Mouse (Mus musculus): ENCODE measurements around the gene Telo2. TPM values are rescaled to one million over a fixed set of nuclear protein-coding genes. Genes with fewer than 3 reads are reported as not detected.

Telo2 gene
- total RNA-seq, 2 experiments from 2014 or later = 30.1 to 33.4 TPM

DNA sequence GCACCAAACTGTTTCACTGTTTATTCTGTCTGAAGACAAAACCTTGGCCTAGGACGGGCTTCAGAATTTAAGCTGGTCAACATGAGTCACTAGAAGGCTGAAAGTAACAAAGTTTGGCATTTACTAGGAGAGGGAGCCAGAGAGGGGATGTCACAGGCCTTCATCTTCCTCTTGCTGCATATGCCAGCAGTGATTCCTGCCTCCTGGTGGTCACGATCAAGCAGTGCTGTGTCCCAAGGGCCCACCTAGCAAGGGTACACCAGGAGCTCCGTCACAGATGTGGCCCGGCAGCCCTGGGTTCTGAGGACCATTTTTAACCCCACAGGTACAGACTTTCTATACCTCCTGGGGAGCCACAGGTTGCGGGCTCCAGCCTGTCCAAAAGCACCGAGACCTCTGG lies 58.7 kb downstream of the Telo2 start:
- no peak for DNase-seq (ENCODE audit: low spot score in 2 of 2)

DNA sequence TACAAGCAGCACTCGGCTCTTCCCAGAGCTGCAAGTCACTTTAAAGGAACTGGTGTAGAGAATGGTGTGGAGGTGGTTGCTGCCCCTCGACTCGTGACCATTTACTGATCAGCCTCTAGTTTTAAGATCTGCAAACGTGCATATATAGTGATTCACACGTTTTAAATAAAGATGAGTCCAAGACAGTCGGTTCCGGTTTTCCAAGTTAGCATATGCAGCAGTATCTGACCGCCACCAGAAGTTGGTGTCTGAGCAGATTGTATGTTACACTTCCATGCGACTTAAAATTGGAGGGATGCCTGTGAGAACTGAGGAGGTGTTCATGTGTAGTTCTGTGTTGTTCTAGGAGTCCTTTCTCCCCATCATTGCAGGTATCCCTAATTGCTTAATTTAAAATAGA lies 62.5 kb downstream of the Telo2 start:
- no peak for DNase-seq (ENCODE audit: low spot score in 2 of 2)

Other genes starting within 250 kb of the Telo2 start
- gene Igfals, start 250.0 kb downstream of the Telo2 start, total RNA-seq (2021) = not detected
- 10 to 100 TPM; 37.7 to 43.4 TPM for gene Nubp2, start 229.6 kb downstream of the Telo2 start, total RNA-seq (2021)
- gene Spsb3, start 229.3 kb downstream of the Telo2 start, total RNA-seq (2021) = 10 to 100 TPM; 40.9 to 41.2 TPM
- 10 to 100 TPM; 66.9 to 83.2 TPM for gene Eme2, start 220.9 kb downstream of the Telo2 start, total RNA-seq (2021)
- 10 to 100 TPM; 73.0 to 76.3 TPM for gene Mrps34, start 220.9 kb downstream of the Telo2 start, total RNA-seq (2021)
- 10 to 100 TPM; 48.6 to 53.8 TPM for gene Nme3, start 219.5 kb downstream of the Telo2 start, total RNA-seq (2021)
- 100 to 1,000 TPM; 312 to 326 TPM for gene Mapk8ip3, start 179.0 kb downstream of the Telo2 start, total RNA-seq (2021)
- 10 to 100 TPM; 11.2 TPM for gene Jpt2, start 155.3 kb downstream of the Telo2 start, total RNA-seq (2021)
- gene Cramp1l, start 100.2 kb downstream of the Telo2 start, total RNA-seq (2021) = 10 to 100 TPM; 24.0 to 28.5 TPM
- gene Ift140, start 99.9 kb downstream of the Telo2 start, total RNA-seq (2021) = 10 to 100 TPM; 25.4 to 31.9 TPM
- 10 to 100 TPM; 10.1 to 10.7 TPM for gene Tmem204, start 32.4 kb downstream of the Telo2 start, total RNA-seq (2021)
- 1 to 10 TPM; 1.4 to 1.6 TPM for gene Ptx4, start 4.8 kb upstream of the Telo2 start, total RNA-seq (2021)
- gene Clcn7, start 17.4 kb upstream of the Telo2 start, total RNA-seq (2021) = 10 to 100 TPM; 47.3 to 51.1 TPM
- gene Ccdc154, start 46.5 kb upstream of the Telo2 start, total RNA-seq (2021) = under 1 TPM in 1 of 2 experiments, not detected in 1; 0.26 TPM
- not detected for gene Gm38655, start 59.5 kb upstream of the Telo2 start, total RNA-seq (2021)
- gene BC003965, start 68.6 kb upstream of the Telo2 start, total RNA-seq (2021) = 10 to 100 TPM; 17.8 to 19.2 TPM
- 10 to 100 TPM; 33.9 to 37.0 TPM for gene Unkl, start 72.4 kb upstream of the Telo2 start, total RNA-seq (2021)
- 10 to 100 TPM; 64.4 to 71.9 TPM for gene Gnptg, start 124.2 kb upstream of the Telo2 start, total RNA-seq (2021)
- gene Tsr3, start 124.2 kb upstream of the Telo2 start, total RNA-seq (2021) = 10 to 100 TPM; 25.0 to 26.6 TPM
- gene Baiap3, start 140.4 kb upstream of the Telo2 start, total RNA-seq (2021) = 10 to 100 TPM in 1 of 2 experiments, 1 to 10 TPM in 1; 9.7 to 11.3 TPM
- 100 to 1,000 TPM; 208 to 219 TPM for gene Ube2i, start 158.7 kb upstream of the Telo2 start, total RNA-seq (2021)
- not detected for gene Prss34, start 182.4 kb upstream of the Telo2 start, total RNA-seq (2021)
- gene Prss28, start 192.7 kb upstream of the Telo2 start, total RNA-seq (2021) = not detected
- gene Prss29, start 202.7 kb upstream of the Telo2 start, total RNA-seq (2021) = not detected
- gene Tpsab1, start 229.6 kb upstream of the Telo2 start, total RNA-seq (2021) = not detected

Data from layer of hippocampus, postnatal 14 days (tissue).